Mouse (Mus musculus) bone marrow, adult 2 months (tissue): Measurements from ENCODE around the gene Sema3c.

Experiments
- CTCF ChIP-seq: fragments of 200-500 bp; IDR thresholded peaks from 2 replicates; pipeline ENCODE4 v1.5.1; 2011; ENCODE audit warnings: low read length, control low read depth; ENCODE audit not compliant: control insufficient read depth, insufficient read depth
- POLR2A ChIP-seq: fragments of 200-500 bp; IDR thresholded peaks from 2 replicates; pipeline ENCODE4 v1.6.1; 2011; ENCODE audit warnings: low read depth, mild to moderate bottlenecking, control low read depth, low read length, borderline replicate concordance; ENCODE audit not compliant: control insufficient read depth

GRCm38 (mm10) chr5:17622564-17622963, 48.5 kb downstream of the Sema3c start:
- TF ChIP-seq POLR2A (no peak), CTCF (no peak)
